Mouse (Mus musculus) intestine, embryonic 16.5 days (tissue): ENCODE data around the gene Map1s. TPM values are rescaled to one million over a fixed set of nuclear protein-coding genes. Genes with fewer than 3 reads are reported as not detected.

Experiments
- ATAC-seq: fragments of 200-750 bp; cut with Nextera tagmentation; 2 replicates; pipeline ENCODE4 v1.8.0; 2017; ENCODE audit warnings: moderate TSS enrichment, moderate library complexity
- H3K27ac ChIP-seq: fragments of 300-500 bp; sonication (generic); 2 replicates; pipeline ENCODE4 v1.5.1; 2014; ENCODE audit warnings: mild to moderate bottlenecking, low read length
- H3K27me3 ChIP-seq: fragments of 300-500 bp; sonication (generic); replicated peaks from 2 replicates; pipeline ENCODE4 v1.6.1; 2014; ENCODE audit warnings: low read length, control low read depth, mixed read lengths; ENCODE audit not compliant: control insufficient read depth, insufficient read depth
- H3K36me3 ChIP-seq: fragments of 300-500 bp; sonication (generic); 2 replicates; pipeline ENCODE4 v1.6.1; 2014; ENCODE audit warnings: low read length, control low read depth; ENCODE audit not compliant: control insufficient read depth, insufficient read depth
- H3K4me1 ChIP-seq: fragments of 300-500 bp; sonication (generic); 2 replicates; pipeline ENCODE4 v1.6.1; 2014; ENCODE audit warnings: low read length, control low read depth, mixed read lengths; ENCODE audit not compliant: control insufficient read depth, insufficient read depth
- H3K4me2 ChIP-seq: fragments of 300-500 bp; sonication (generic); 2 replicates; pipeline ENCODE4 v1.6.1; 2014; ENCODE audit warnings: low read depth, low read length, control low read depth
- H3K4me3 ChIP-seq: fragments of 300-500 bp; sonication (generic); 2 replicates; pipeline ENCODE4 v1.5.1; 2014; ENCODE audit warnings: mild to moderate bottlenecking, low read length
- H3K9ac ChIP-seq: fragments of 300-500 bp; sonication (generic); 2 replicates; pipeline ENCODE4 v1.6.1; 2014; ENCODE audit warnings: low read depth, low read length
- H3K9me3 ChIP-seq: fragments of 300-500 bp; sonication (generic); 2 replicates; pipeline ENCODE4 v1.6.1; 2016; ENCODE audit warnings: low read length, control low read depth; ENCODE audit not compliant: control insufficient read depth
- WGBS: fragments of 180-500 bp; shearing (Covaris S2); extraction: QIAGEN DNeasy Blood & Tissue Kit; methylation state at CpG from one replicate; pipeline ENCODE4 v1.1.7; 2014; 5-methylcytosine and 5-hydroxymethylcytosine counted together
- polyA plus RNA-seq: library from polyadenylated mRNA; unstranded; fragments of >200 nt; fragmentation: Nextera tagmentation; extraction: Ambion mirVana; gene quantifications from 2 replicates; pipeline ENCODE4 v1.2.1, GENCODE M21; 2015

Map1s gene
- polyA plus RNA-seq, 1 experiment from 2014 or later = 32.6 TPM

GRCm38 (mm10) chr8:70874441-70874840 is 31.3 kb upstream of the Map1s start:
- no peaks in the 10 kb centered on the region for H3K9me3 ChIP-seq
- WGBS = 95% methylated on average over 13 of the region's 13 CpGs
- no peak overlapping the region for H3K9ac ChIP-seq
- no peak overlapping the region for H3K27ac ChIP-seq
- H3K36me3 ChIP-seq = no peaks in the 10 kb centered on the region
- H3K4me2 ChIP-seq = no peak overlapping the region
- no peak for ATAC-seq
- no peak overlapping the region for H3K4me3 ChIP-seq
- no peaks in the 10 kb centered on the region for H3K27me3 ChIP-seq
- H3K4me1 ChIP-seq = no peaks in the 10 kb centered on the region

DNA sequence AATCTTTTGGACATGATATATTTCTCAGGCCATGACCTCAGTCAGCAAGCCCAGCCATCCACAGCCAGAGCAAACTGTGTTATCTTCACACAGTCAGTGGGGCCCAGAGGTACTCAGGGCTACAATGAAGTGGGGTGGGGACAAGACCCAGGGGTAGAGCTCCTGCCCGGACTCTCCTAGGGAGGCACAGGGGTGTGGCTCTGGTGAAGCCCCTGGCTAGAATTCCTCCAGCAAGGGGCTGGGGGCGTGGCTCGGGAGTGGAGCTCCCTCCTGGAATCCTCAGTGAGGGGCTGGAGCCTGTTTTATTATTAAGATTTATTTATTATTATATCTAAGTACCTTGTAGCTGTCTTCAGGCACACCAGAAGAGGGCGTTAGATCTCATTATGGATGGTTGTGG is 29.4 kb upstream of the Map1s start:
- WGBS = 44% methylated on average over 4 of the region's 4 CpGs

GRCm38 (mm10) chr8:70878178-70878577 is 27.6 kb upstream of the Map1s start:
- no peaks in the 10 kb centered on the region for H3K9me3 ChIP-seq
- H3K27me3 ChIP-seq = no peaks in the 10 kb centered on the region
- no peak for ATAC-seq
- no peak overlapping the region for H3K4me2 ChIP-seq
- H3K36me3 ChIP-seq = no peaks in the 10 kb centered on the region
- no peak overlapping the region for H3K9ac ChIP-seq
- 42% methylated on average over 2 of the region's 2 CpGs for WGBS
- H3K4me1 ChIP-seq = 0 out of 2 replicates have a peak, but pooled peaks cover 4% of the 10 kb centered on the region
- H3K27ac ChIP-seq = no peak overlapping the region
- H3K4me3 ChIP-seq = no peak overlapping the region

More for the DNA sequence above, 29.4 kb upstream of the Map1s start:
- H3K4me3 ChIP-seq = no peak overlapping the region
- no peak overlapping the region for H3K9ac ChIP-seq
- H3K27ac ChIP-seq = no peak overlapping the region
- no peak for ATAC-seq
- no peak overlapping the region for H3K4me2 ChIP-seq
- H3K36me3 ChIP-seq = no peaks in the 10 kb centered on the region
- no peaks in the 10 kb centered on the region for H3K27me3 ChIP-seq
- H3K4me1 ChIP-seq = 0 out of 2 replicates have a peak, but pooled peaks cover 4% of the 10 kb centered on the region
- H3K9me3 ChIP-seq = no peaks in the 10 kb centered on the region

GRCm38 (mm10) chr8:70879500-70879899 is 26.2 kb upstream of the Map1s start:
- no peak overlapping the region for H3K27ac ChIP-seq
- H3K4me3 ChIP-seq = no peak overlapping the region
- no peaks in the 10 kb centered on the region for H3K9me3 ChIP-seq
- no peak overlapping the region for H3K4me2 ChIP-seq
- no peak overlapping the region for H3K9ac ChIP-seq
- 69% methylated on average over 4 of the region's 4 CpGs for WGBS
- no peaks in the 10 kb centered on the region for H3K36me3 ChIP-seq
- no peaks in the 10 kb centered on the region for H3K27me3 ChIP-seq
- no peak for ATAC-seq
- H3K4me1 ChIP-seq = 0 out of 2 replicates have a peak, but pooled peaks cover 4% of the 10 kb centered on the region

- Histone ChIP-seq H3K4me3 (no peak overlapping the region), H3K4me1 (0 out of 2 replicates have a peak, but pooled peaks cover 4% of the 10 kb centered on the region), H3K36me3 (no peaks in the 10 kb centered on the region), H3K4me2 (no peak overlapping the region), H3K9me3 (no peaks in the 10 kb centered on the region), H3K27ac (no peak overlapping the region), H3K27me3 (no peaks in the 10 kb centered on the region), H3K9ac (no peak overlapping the region; the same call in 1 of the 2 replicates)
- no peak for ATAC-seq
- 14% methylated on average over 4 of the region's 4 CpGs for WGBS
Measured at GRCm38 (mm10) chr8:70880126-70880525, 25.6 kb upstream of the Map1s start.

GRCm38 (mm10) chr8:70880546-70880945 is 25.2 kb upstream of the Map1s start:
- H3K27ac ChIP-seq = no peak overlapping the region
- no peak for ATAC-seq

GRCm38 (mm10) chr8:70884186-70884585 is 21.5 kb upstream of the Map1s start:
- Histone ChIP-seq H3K4me1 (0 out of 2 replicates have a peak, but pooled peaks cover 4% of the 10 kb centered on the region), H3K9me3 (no peaks in the 10 kb centered on the region), H3K27me3 (no peaks in the 10 kb centered on the region), H3K4me2 (no peak overlapping the region), H3K9ac (no peak overlapping the region), H3K27ac (no peak overlapping the region), H3K4me3 (no peak overlapping the region), H3K36me3 (no peaks in the 10 kb centered on the region)
- ATAC-seq = no peak
- 81% methylated on average over 4 of the region's 4 CpGs for WGBS

More at GRCm38 (mm10) chr8:70880546-70880945, 25.2 kb upstream of the Map1s start:
- no peak overlapping the region for H3K4me2 ChIP-seq
- H3K9ac ChIP-seq = no peak overlapping the region; the same call in 1 of the 2 replicates
- H3K36me3 ChIP-seq = no peaks in the 10 kb centered on the region
- no peaks in the 10 kb centered on the region for H3K27me3 ChIP-seq
- H3K9me3 ChIP-seq = no peaks in the 10 kb centered on the region
- H3K4me3 ChIP-seq = no peak overlapping the region
- H3K4me1 ChIP-seq = 0 out of 2 replicates have a peak, but pooled peaks cover 4% of the 10 kb centered on the region
- 27% methylated on average over 11 of the region's 11 CpGs for WGBS

DNA sequence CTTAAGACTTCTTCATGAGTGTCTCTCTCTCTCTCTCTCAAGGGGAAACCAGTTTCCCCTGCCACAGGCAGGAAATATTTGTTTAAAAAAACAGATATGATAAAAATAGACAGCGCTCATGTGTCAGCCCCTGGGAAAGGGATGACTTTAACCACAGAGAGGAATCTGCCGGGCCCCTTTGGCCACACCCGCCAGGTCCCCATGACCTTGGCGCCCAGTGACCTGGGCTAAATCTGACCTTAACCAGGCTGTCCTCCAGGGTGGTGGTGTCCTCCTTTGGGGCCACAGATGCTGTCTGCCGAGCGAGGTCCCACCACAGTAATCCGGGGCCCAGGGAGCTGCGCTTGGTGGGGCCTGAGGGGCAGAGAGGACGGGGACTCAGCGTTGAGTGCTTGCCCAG is 21.0 kb upstream of the Map1s start:
- ATAC-seq = no peak
- H3K4me1 ChIP-seq = 0 out of 2 replicates have a peak, but pooled peaks cover 4% of the 10 kb centered on the region
- no peak overlapping the region for H3K9ac ChIP-seq
- no peak overlapping the region for H3K4me3 ChIP-seq
- H3K27ac ChIP-seq = no peak overlapping the region
- no peak overlapping the region for H3K4me2 ChIP-seq
- WGBS = 83% methylated on average over 10 of the region's 10 CpGs
- H3K9me3 ChIP-seq = no peaks in the 10 kb centered on the region
- H3K36me3 ChIP-seq = no peaks in the 10 kb centered on the region
- H3K27me3 ChIP-seq = no peaks in the 10 kb centered on the region

DNA sequence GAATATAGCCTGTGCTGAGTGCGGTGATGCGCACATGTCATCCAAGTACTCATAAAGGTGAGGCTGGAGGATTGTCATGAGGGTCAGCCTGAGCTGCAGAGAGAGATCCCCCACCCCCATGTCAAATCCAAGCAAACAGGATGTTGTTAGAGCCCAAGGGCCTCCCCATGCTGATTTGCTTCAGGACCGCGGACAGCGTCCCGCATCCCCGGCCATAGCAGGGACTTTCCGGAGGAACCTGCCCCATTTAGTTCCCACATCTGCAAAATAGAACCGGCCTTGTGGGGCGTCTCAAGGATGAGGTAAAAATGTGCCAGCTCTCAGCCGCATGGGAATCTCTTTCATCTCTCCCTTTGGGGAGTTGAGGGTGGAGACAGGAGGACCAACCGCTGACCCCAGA is 20.1 kb upstream of the Map1s start:
- no peak for ATAC-seq
- Histone ChIP-seq H3K4me3 (no peak overlapping the region), H3K36me3 (no peaks in the 10 kb centered on the region), H3K9ac (no peak overlapping the region), H3K4me1 (no peaks in the 10 kb centered on the region), H3K27me3 (peaks cover 4% of the 10 kb centered on the region), H3K9me3 (no peaks in the 10 kb centered on the region), H3K27ac (no peak overlapping the region), H3K4me2 (no peak overlapping the region)
- 16% methylated on average over 12 of the region's 12 CpGs for WGBS

- 10% methylated on average over 18 of the region's 18 CpGs for WGBS
- no peaks in the 10 kb centered on the region for H3K36me3 ChIP-seq
- ATAC-seq = no peak
- no peak overlapping the region for H3K9ac ChIP-seq
- H3K4me1 ChIP-seq = peaks cover 12% of the 10 kb centered on the region
- H3K27me3 ChIP-seq = peaks cover 24% of the 10 kb centered on the region
- H3K4me2 ChIP-seq = no peak overlapping the region
- no peaks in the 10 kb centered on the region for H3K9me3 ChIP-seq
- H3K27ac ChIP-seq = no peak overlapping the region
- no peak overlapping the region for H3K4me3 ChIP-seq
Measured at GRCm38 (mm10) chr8:70887669-70888068, 18.1 kb upstream of the Map1s start.
